Mouse (Mus musculus): Measurements from ENCODE around the gene Mdfic. TPM values are rescaled to one million over a fixed set of nuclear protein-coding genes. Genes with fewer than 3 reads are reported as not detected.
"Not testable (repeated sequence)": the region's sequence is repeated elsewhere in the genome, so short reads cannot be mapped to it uniquely, and the experiment has no call there.

Gene Mdfic
- 1 to 10 TPM; 2.8 to 4.6 TPM for total RNA-seq (2021)

DNA sequence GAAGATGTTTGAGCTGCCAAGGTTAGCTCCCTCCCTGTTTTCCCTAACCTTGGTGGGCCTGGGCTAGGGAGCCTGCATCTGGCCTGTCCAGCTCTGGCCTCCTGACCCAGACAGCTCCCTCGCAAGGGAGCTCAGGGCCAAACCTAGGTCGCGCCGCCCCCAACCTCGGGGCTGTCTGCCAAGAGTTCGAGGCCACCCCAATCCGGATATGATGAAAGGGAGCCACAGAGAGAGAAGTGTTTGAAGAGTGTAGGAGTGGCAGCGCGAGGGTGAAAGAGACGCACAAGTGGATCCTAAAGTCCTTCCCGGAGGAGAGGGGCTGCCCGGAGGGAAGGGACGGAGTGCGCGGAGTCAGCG lies at the start of gene Mdfic:
Mdfic (plus strand) TSS at position 201 of the 357 bp plus-strand sequence.
- DNase-seq, result peak in 1 of 2 experiments; percentile 3

DNA sequence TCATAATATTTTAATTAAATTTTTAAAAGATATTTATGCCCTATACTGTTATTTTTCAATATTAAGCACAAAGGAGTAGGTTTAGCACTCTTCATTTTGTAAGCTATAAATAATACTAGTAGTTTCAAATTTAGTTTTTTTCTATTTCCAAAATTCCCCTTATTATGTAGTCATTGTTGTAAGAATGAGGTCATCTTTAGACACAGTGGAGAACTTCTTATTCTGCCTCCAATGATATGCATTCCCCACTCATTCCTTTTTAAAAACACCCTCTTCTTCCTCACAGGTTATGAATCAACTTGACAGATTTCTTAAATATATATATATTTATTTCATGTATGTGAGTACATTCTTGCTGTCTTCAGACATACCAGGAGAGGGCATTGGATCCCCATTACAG lies 49.1 kb upstream of the Mdfic start:
- no peak for DNase-seq

DNA sequence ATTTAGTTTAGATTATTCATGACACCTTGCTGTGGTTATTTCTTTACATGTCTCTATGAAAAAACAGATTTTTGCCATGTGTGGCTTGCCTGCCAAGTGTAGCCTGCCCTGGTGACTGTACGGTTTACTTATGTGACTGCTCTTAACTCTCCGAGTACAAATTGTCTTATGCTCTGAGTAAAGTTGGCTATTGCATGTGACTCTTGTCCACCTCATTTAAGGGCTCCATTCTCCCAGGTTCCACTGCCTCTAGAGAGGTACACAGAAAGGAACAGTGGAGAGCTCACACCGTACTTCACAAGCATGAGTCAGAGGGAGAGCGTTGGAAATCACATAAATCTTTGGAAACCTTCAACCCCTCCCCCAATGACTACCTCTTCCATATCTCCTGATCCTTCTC lies 10.4 kb upstream of the Mdfic start:
- DNase-seq, result no peak

DNA sequence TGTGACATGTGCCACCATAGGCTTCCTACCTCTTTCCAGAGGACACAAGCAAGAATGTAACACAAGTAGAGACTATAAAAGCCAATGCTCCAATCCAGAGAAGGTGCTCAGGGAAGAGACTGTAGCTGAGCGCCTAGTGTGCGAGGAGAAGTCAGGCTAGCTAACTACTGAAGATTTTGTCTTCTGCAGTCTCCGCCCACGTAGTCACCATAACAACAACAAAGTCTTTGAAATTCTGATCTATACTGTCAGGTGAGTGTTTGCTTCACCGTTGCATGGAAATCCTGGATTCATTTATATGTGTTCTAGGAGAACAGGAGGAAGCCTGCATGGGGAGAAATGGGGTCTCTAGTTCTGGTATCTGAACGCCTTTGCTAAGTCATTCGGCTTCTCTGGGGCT lies 9.8 kb upstream of the Mdfic start:
- no peak for DNase-seq

DNA sequence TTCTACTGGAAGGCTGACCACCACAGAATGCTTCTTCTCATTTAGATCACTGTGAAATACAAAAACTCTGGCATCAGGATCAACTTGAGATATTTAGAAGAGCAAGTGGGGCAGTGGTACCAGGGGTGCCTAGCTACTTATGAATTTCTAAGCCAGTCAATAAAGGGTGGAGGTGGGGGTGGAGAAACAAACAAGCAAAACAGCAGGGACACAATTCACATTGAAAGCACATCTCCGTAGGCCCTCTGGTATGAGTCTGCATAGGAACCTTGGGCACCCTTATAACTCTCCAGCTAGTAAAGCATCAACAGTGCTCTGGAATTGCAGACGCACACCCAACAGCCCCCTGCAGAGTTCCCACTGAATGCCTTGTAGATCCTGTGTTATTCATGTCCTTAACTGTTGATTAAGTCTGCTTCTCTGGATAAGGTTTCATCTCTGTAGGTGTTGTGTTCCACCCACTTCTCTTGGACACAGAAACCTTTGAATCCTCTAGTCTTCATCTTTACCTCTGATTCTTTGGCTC lies 7.5 kb upstream of the Mdfic start:
- DNase-seq, result no peak

DNA sequence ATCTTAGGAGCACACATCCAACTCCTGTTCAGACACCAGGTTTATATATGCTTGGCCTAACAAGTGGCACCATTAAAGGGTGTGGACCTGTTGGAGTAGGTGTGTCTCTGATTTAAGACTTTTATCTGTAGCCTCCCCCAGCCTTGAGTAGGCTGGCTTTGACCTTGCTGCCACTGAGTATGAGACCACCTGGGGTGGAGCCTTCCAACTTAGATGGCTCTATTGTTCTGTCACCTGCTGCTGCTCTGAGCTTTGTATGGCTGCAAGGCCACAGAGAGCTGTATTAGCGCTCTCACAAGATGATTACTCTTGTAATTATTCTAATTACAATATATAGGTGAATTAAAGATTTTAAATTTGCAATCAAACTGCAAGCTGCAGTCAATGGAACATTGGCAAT lies 6.4 kb upstream of the Mdfic start:
- DNase-seq, result not testable (repeated sequence)

DNA sequence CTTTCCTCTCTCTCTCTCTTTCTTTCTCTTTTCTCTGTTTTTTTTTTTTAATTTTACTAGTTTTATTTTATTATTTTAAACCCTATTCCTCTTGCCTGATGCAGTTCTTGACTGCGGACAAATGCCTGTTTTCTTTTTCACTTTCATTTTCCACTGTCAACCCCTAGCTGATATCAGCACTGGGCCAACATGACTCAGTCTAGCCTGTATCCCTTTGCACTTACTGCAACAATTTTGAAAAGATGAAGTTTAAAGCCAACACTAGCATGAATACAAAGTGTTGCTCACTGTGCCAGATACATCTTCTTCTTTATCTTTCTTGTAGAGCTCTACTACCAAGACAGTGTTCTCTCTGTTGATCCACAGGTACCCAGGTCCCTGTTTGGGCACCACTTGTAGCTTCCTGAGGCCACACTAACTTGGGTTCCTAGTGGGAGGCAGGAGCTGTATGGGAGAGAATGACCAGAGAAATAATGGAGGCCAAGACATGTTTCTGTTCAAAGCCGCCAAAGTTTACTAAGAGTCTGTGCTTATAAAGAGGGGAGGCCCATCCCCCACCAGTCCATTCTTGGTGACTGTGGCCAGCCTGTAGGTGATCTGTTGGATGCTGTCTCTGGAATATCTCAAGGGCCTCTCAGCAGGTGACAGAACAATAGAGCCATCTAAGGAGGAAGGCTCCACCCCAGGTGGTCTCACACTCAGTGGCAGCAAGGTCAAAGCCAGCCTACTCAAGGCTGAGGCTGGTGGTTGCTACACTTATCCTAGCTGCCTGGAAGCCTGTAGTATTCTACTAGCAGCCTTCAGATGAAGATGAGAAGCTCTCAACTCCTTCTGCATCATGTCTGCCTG lies 5.2 kb upstream of the Mdfic start:
- DNase-seq, result no peak

DNA sequence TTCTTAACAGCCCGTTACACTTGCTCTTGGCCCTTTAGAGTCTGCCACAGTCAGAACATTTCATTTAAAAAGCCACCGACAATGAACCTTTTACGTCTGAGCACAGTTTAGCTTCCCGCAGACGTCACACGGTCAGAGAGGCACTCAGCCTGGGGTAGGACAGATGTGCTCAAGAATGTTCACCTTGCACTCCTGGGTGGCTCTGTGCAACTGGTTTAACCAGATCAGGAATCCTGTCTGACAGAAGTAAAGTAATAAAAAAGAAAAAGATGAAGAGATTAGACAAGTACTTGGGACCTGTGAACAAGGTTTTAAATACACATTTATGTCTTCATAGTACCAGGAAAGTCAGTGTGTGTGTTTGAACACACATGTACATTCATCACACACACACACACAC lies 542 bp upstream of the Mdfic start:
- DNase-seq, result no peak

DNA sequence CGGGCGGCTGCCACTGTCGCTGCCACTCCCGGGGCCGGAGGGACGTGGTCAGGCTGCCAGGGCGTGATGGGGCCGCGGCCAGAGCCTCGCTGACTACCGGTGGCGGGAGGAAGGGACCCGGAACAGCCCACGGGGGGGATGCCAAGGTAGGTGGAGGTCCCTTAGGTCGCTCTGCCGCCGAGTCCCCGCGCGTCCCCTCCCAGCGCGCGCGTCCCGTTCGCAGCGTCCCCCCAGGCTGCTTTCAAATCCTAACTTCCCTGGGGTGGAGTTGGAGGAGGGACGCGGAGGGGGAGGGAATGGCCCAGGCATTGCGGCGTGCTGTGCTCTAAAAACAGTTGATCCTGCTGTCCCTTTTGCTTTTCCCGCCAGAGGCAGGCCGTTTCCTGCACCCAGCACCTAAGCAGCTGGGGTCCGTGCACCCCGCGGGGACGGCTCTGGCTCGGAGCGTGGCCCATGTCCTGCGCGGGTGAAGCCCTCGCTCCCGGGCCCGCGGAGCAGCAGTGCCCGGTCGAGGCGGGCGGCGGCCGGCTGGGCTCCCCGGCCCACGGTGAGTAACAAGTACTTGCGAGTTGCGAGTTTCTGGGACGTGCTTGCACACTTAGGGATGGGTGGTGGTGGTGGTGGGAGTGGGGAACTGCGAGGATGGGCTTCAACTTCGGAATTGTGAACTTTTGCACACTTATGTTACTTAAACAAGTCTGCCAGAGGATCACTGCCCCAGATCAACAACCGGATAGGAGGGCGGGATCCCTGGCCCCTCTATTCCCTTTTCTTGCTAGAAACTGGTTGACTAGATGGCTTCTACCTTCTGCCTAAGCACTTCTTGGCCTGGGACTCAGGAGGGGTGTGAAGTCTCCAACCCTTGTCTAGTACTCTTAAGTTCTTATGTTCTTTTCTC lies 606 bp downstream of the Mdfic start:
- DNase-seq, result peak; percentile 6 to 9

DNA sequence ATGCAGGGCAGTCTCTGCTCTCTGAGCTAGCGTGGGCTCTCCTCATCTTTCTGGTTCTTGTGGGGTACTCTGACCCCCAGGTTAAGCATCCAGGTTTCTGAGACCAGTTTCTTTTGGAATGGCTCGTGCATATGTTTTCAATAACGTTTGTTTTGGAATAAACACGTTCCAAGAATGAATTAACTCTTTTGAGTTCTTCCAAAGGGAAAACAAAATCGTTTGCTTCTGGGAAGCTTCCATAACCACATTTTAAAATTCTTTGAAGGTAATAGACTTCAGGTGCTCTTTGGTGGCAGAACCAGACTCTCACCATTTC lies 1.2 kb downstream of the Mdfic start:
- DNase-seq, result no peak

DNA sequence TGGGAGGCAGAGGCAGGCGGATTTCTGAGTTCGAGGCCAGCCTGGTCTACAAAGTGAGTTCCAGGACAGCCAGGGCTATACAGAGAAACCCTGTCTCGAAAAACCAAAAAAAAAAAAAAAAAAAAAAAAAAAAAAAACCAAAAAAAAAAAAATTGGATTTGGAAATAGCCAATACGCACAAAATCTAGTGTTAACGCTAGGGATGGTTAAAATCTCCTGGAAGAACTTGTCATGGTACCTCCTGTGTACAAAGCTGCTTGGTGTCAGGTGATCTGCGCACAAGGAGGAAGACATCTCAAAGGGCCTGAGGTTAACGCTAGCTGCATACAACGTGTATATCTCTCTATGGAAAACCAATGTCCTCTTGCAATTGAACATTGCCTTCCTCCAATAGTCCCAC lies 2.2 kb downstream of the Mdfic start:
- DNase-seq, result not testable (repeated sequence)

DNA sequence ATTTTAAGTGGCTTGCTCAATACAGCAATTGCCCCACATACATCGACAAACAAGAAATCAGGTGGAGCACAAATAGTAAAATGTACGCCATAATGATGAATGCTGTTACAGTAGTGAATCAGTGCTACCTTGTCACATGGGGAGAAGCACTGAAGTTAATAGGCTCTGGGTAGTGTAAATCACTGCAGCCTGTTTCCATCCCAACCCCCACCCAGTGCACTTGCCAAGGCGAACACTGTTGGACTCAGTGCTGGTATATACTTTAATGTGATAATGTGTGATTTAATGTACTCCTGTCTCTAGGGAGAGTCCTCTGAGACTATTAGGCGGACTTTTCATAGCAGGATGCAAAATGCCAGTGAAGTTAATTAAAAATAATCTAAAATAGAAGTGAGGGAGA lies 3.8 kb downstream of the Mdfic start:
- no peak for DNase-seq

DNA sequence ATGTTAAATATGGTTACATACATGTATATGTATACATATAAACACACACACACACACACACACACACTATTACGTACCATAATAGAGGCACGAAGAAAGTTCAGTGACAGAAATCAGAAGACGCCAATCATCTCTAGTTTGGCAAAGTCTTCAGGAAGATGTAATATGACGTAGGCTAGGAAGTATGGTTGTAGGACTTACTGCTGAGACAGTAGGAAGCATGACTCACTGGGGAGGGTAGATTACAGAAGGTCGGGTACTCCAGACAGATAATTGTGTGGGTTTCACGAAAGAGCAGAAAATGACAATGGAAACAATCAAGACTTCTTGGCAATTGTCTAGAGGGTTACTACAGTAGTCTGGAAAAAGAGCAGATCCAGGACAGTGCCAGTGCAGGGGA lies 6.0 kb downstream of the Mdfic start:
- DNase-seq, result no peak

DNA sequence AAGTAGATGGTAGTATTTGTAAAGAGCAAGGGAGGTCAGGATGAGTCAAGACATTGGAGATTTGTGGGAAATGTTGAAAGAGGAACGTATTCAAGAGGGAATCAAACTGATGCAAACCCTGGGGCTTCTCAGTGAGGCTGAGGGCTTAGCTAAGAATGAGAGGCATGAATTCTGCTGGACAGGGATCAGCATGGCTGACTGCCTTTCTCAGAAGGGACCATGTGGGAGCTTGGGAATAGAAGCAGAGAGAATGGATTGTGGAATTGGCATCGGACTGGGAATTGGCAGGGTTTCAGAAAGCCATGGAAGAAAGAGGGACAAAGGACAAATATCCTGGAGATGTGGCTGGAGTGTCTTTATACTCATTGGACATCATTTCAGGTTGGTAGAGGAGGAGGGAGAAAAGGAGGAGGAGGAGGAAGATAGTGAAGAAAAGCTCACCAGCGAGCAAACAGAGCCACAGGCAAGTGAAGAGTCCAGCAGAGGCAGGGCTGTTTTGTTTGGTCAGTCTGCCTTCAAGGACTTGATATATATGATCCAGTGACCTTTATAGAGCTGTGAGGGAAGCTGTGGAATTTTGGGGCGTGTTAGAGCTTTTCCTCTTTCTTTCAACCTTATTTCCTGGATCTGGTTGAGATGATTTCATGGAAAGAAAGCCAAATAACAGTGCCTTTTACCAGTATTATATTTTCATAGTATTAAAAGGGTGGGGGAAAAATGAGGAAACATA lies 7.4 kb downstream of the Mdfic start:
- DNase-seq, result no peak

DNA sequence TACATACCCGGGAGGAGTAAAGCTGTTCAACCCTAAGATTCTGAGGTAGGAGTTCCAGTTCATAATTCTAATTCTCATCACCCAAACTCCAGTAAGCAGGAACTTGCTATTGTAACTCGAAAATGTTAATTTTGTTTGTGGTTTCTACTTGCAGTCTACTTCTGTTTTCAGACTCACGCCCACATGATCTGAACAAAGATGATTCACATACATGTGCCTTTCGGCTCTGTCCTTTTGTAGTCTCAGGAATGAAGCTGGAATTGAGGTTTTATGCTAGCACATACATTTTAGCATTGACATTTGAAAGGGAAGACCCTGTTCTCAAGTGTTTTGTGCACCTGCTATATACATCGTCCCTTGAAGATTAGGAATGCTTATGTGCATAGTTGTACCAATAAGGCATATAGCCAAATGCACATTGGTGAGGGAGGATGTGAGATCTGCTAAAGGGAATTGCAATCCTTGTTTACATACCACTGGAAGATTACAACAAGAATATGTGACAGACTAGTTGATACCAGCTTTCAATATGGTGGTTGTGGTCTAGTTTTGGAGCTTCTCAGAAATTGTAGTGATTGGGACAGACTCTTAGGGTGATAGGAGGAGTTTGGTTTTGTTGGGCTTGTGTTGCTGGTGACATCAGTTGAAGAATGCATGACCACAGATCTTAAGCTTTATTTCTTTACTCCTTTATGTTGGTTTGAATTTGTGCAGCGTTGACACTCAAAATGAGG lies 8.6 kb downstream of the Mdfic start:
- no peak for DNase-seq

DNA sequence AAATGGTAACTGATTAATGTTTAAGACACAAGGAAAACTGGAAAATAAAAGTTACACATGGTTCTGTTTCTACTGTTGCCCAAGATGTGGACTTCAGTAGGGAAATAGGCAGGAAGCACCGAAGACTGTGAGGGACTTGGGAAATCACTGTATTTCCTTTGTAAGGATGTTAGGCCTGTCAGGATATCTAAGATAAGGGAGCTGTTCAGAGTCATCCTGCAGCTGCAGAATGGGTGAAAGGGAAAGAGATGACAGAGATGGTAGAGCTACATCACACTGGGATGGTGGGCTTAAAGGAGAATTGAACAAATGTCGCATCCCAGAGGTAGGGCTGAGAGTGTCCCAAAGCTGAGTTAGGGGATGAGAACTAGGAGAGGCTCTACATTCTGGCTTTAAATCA lies 9.8 kb downstream of the Mdfic start:
- no peak for DNase-seq

DNA sequence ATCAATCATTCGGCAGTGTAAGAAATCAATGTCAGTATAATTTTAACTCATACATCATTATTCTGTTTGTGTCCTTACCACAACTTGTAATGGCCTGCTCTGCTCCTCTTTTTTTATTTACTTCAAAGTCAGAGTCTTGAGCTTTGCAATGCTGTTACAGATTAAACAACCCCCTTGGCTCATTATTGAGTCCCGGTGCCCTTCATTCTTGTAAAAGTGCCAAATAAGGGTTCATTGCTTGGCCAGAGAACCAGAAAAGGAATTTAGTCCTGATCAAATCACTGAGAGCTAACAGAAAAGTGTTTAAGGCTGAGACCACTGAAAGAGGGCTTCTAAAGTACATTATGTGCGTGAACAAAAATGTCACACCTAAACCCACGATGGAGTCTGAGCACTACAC lies 10.2 kb downstream of the Mdfic start:
- no peak for DNase-seq

DNA sequence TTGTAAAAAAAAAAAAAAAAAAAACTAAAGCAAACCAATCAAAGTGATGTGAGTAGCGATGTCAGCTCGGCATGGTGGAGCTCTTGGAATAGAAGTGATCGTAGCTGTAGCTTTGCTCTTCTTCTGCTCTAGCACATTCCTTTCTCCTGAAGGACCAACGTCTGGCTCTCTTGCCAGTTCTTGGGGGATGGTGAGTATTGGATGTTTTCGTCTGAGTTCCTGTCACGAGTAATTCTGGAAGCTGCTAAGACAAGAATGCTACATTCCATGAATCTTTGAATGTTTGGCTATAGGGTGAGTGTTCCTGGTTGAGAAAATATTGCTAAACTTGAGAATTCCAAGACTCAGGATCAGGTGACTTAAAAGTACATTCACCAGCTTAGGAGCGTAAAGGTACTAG lies 11.0 kb downstream of the Mdfic start:
- no peak for DNase-seq

DNA sequence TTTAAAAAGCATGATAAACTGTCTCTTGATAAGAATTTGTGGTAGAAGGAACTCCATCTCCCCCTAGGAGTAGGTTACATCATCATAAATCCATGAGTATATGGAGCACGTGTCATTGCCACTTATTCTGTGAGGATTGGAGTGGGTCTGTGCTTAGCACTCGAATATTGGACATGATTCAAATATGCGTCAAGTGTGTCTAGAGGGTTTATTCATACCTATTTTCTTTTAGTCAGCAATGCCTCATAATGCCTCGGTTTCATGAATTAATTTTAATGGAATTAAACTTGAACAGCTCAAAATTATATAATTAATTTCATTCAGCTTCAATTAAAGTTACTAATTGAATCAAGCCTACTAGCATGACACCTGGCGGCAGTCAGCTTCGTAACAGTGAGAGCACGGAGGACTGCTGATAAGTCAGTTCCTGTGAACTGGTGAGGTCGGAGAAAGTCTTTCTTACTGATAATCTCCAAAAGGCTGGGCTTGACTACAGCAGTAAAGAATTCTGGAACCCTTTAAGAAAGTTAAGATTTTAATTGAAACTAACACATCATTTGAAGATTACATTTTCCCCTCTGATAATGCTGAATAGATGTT lies 17.0 kb downstream of the Mdfic start:
- DNase-seq, result no peak

DNA sequence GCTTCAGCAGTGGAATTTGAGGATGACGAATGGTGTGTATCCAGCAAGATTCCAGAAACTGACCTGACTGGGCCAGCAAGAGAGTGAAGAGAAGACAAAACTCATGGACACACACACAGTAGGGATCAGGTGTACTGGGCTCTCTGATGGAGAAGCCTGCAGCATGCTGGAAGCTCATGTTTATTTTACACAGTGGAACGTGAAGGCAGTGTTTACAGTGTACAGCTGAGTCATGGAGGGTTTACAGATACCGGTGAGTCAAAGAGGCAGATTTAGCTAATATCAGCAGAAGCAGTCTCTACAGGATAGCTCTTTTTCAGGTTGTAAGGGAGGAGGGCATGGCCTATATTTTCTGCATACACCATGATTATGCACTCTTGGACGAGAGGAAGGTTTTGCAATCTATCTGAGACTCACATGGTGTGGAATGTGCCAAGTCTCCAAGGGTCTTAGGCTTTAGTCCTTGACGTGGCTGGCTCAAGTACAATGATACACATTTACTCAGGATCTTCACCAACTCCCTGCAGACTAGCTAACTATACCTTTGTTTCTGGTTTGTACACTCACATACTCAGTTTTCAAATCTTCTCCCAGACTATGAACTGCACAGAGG lies 18.0 kb downstream of the Mdfic start:
- no peak for DNase-seq

DNA sequence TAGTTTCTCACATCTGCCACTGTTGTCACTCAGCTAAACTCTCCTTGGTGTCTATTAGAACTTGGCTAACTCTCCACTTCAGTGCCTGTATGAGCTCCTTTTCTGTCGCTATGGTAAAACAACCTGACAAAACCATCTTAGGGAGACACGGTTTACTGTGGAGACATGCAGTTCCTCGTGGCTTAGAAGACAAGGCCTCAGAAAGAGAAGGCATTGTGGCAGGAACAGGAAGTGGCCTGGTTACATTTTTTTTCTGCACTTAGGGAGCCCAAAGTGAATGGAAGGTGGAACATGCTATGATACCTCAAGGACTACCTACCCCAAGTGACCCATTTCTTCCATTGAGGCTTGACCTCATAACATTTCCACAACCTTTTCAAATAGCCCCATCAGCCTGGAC lies 18.7 kb downstream of the Mdfic start:
- no peak for DNase-seq
